Mouse (Mus musculus) kidney, adult 8-10 months (tissue): ENCODE data around the gene Atxn7l2.

Experiments used
- DNase-seq, 2 experiments: peaks; one replicate each; pipeline ENCODE4 v3.0.0; 2022

Gene Atxn7l2

GRCm38 (mm10) chr3:108174672-108175531 lies 35.8 kb downstream of the Atxn7l2 start:
- peak in 1 of 2 experiments; percentile 41 for DNase-seq

GRCm38 (mm10) chr3:108169199-108169598 lies 41.5 kb downstream of the Atxn7l2 start:
- DNase-seq: no peak

- no peak for DNase-seq
These were observed 43.2 kb downstream of the Atxn7l2 start for GRCm38 (mm10) chr3:108167499-108167898.

- DNase-seq: peak; percentile 34 to 45
These were observed 44.1 kb downstream of the Atxn7l2 start for GRCm38 (mm10) chr3:108166486-108167211.

- no peak for DNase-seq
These were observed 45.0 kb downstream of the Atxn7l2 start for GRCm38 (mm10) chr3:108165532-108166315.

DNA sequence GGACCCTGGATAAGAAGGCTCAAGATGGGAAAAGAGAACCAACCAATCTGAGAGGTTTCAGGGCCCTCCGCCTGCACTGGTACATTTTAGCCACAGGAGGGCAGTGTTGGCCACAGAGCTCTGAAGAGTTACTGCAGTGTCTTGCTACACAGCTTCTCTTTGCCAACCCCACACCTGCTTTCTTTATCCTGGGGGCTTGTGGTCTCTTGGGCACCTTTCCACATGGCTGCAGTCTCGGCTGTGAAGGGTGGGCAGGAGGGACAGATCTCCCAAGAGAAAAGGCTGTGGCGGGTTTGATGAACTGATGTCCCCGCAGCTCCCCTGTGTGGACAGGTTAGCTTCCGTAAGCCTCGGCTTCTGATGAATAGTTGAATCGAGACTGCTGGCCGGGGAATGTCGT lies 45.9 kb downstream of the Atxn7l2 start:
- peak; percentile 68 to 81 for DNase-seq

DNA sequence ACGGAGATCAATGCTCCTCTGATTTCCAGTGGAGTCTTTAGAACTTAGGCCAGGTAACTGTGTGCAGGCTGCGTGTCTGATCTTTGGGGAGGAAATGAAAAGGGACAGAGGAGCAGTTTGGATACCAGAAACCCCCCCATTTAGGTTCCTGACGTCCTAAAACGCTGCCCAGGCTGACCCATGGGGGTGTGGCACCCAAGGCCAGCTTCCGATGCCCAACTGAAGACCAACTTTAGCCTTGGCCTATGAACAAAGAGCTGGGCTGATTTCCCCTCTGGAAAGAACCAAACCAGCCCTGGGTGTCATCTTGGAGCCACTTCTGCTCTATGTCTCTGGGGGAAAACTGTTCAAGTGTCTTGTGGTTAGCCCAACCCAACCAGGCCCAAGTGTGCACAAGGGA lies 46.6 kb downstream of the Atxn7l2 start:
- no peak for DNase-seq

DNA sequence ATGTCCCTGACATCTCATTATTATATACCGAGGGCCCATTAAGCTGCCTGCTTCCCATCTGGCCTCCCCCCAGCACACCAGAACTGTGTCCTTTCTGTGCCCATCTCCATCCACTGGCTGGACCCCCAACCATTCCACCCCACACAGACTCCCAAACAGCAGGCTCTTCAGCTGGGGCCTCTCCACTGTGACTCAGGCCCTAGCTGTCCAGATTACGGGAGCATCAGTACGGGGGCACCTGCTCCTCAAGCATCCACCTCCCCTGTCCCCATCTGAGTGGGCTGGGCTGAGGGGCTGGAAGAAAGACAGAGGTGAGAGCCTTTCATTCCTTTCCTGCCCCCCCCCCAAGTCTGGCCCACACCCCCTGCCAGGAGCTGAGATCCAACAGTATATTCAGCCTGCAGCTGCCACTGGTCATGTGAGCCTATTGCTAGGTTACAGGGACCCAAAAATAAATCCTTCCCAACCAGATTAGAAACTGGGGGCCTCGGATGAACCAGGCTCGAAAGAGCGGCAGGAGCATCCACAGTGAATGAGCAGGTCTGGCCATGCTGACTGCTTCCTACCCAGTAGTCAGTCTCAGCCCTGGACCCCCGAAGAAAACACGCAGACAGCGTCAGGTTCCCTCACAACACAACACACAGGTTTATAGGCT lies 52.2 kb downstream of the Atxn7l2 start:
- DNase-seq: no peak

- no peak for DNase-seq
These were observed 56.1 kb downstream of the Atxn7l2 start, which contains the start of gene Gpr61 for GRCm38 (mm10) chr3:108154656-108155055. Gene Gpr61, minus strand, starts transcription at chr3:108154882.

DNA sequence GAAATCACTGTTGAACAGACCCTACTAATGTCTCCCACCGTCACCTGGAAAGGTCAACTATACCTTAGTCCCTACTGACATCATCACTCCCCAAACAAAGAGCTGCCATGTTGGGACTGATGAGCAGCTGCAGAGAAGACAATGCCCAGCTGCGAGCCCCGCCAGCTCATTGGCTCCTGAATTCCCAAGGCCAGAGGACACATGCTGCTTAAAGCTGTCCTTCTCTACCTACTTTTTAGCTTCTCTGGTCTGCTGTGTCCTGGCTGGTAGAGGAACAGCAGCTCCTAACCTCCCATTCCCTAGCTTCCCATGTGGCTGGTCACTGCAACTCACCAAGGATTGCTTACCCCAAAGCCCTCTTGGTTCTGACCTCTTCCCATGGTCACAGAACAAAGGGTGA lies 58.4 kb downstream of the Atxn7l2 start:
- no peak for DNase-seq
